Mouse (Mus musculus) C2C12 (cell line): ENCODE data around the gene Lrch4. TPM values are rescaled to one million over a fixed set of nuclear protein-coding genes. Genes with fewer than 3 reads are reported as not detected.

Experiments
- H3K27me3 ChIP-seq: one replicate; pipeline ENCODE4 v1.6.1; 2011; ENCODE audit not compliant: control insufficient read depth, insufficient read depth, insufficient read length
- H3K36me3 ChIP-seq: one replicate; pipeline ENCODE4 v1.6.1; 2011; ENCODE audit not compliant: control insufficient read depth, insufficient read depth
- H3K4me3 ChIP-seq: one replicate; pipeline ENCODE4 v1.5.1; 2011; ENCODE audit warnings: mild to moderate bottlenecking, control low read depth; ENCODE audit not compliant: poor library complexity, insufficient read depth, severe bottlenecking
- H3K79me2 ChIP-seq: one replicate; pipeline ENCODE4 v1.6.1; 2011; ENCODE audit not compliant: control insufficient read depth, insufficient read depth
- H3K79me3 ChIP-seq: one replicate; pipeline ENCODE4 v1.6.1; 2011; ENCODE audit warnings: low read depth, control low read depth
- H3ac ChIP-seq: one replicate; pipeline ENCODE3; 2011; ENCODE audit warnings: low read depth; ENCODE audit not compliant: control insufficient read depth, insufficient read length
- CEBPB ChIP-seq: IDR thresholded peaks from one replicate; pipeline ENCODE4 v1.6.1; 2011; ENCODE audit warnings: low read depth, mild to moderate bottlenecking, control low read depth, moderate library complexity
- CTCF ChIP-seq: IDR thresholded peaks from one replicate; pipeline ENCODE4 v1.5.1; 2011; ENCODE audit not compliant: control insufficient read depth, insufficient read depth, insufficient read length
- FOSL1 ChIP-seq: IDR thresholded peaks from one replicate; pipeline ENCODE4 v1.8.0; 2011; ENCODE audit warnings: mild to moderate bottlenecking, low read length; ENCODE audit not compliant: poor library complexity, insufficient read depth, severe bottlenecking
- MAX ChIP-seq: IDR thresholded peaks from one replicate; pipeline ENCODE4 v1.6.1; 2011; ENCODE audit warnings: mild to moderate bottlenecking, control low read depth
- MYOD1 ChIP-seq: IDR thresholded peaks from one replicate; pipeline ENCODE4 v1.6.1; 2011; ENCODE audit warnings: low read depth; ENCODE audit not compliant: control insufficient read depth, insufficient read length
- MYOG ChIP-seq: IDR thresholded peaks from one replicate; pipeline ENCODE4 v1.6.1; 2011; ENCODE audit not compliant: control insufficient read depth, insufficient read length; ENCODE audit errors: extremely low read depth
- USF1 ChIP-seq: IDR thresholded peaks from one replicate; pipeline ENCODE4 v1.6.1; 2011; ENCODE audit warnings: low read depth, mild to moderate bottlenecking, control low read depth, moderate library complexity
- polyA plus RNA-seq: library from polyadenylated mRNA; unstranded; fragments of >200 nt; fragmentation: generic; extraction: Trizol; gene quantifications from one replicate; pipeline ENCODE4 v1.2.1, GENCODE M21; 2012; ENCODE audit warnings: missing spikeins

Lrch4 gene
- polyA plus RNA-seq, 1 experiment, result 27.5 TPM

- peaks cover 30% of the 10 kb centered on the region for H3K79me2 ChIP-seq
These were observed 55.6 kb downstream of the Lrch4 start, which contains the start of gene Agfg2 for GRCm38 (mm10) chr5:137684294-137685123. Gene Agfg2, minus strand, starts transcription at chr5:137684726.

GRCm38 (mm10) chr5:137685653-137686052 is 56.7 kb downstream of the Lrch4 start:
- no peak for TF ChIP-seq CTCF
- TF ChIP-seq FOSL1, result no peak
- no peak for TF ChIP-seq CEBPB
- TF ChIP-seq USF1, result no peak
- no peak for TF ChIP-seq MYOD1
- TF ChIP-seq MYOG, result no peak
- TF ChIP-seq MAX, result no peak
- Histone ChIP-seq H3K79me3 (peaks cover 5% of the 10 kb centered on the region), H3K36me3 (no peaks in the 10 kb centered on the region), H3K79me2 (peaks cover 27% of the 10 kb centered on the region), H3K4me3 (no peak overlapping the region), H3K27me3 (no peaks in the 10 kb centered on the region), H3ac (no peak overlapping the region)

More at GRCm38 (mm10) chr5:137684294-137685123, 55.6 kb downstream of the Lrch4 start, which contains the start of gene Agfg2:
- TF ChIP-seq MYOG (no peak), FOSL1 (no peak), MYOD1 (no peak), USF1 (no peak), CTCF (no peak), MAX (peak; percentile 87), CEBPB (no peak)
- Histone ChIP-seq H3K4me3 (peak within 1 kb of the TSS; percentile 51), H3K36me3 (no peaks in the 10 kb centered on the region), H3K27me3 (no peaks in the 10 kb centered on the region), H3ac (peak within 1 kb of the TSS; percentile 63), H3K79me3 (peaks cover 5% of the 10 kb centered on the region)

GRCm38 (mm10) chr5:137686127-137686790 is 57.3 kb downstream of the Lrch4 start:
- H3K36me3 ChIP-seq, result no peaks in the 10 kb centered on the region
- no peak overlapping the region for H3ac ChIP-seq
- TF ChIP-seq MAX (no peak), USF1 (no peak), MYOD1 (no peak), CTCF (no peak), MYOG (no peak), FOSL1 (no peak), CEBPB (no peak)

GRCm38 (mm10) chr5:137689974-137690373 is 61.1 kb downstream of the Lrch4 start:
- Histone ChIP-seq H3K27me3 (no peaks in the 10 kb centered on the region), H3K36me3 (no peaks in the 10 kb centered on the region), H3ac (no peak overlapping the region), H3K79me2 (no peaks in the 10 kb centered on the region), H3K79me3 (no peaks in the 10 kb centered on the region), H3K4me3 (no peak overlapping the region)
- no peak for TF ChIP-seq MYOG
- no peak for TF ChIP-seq FOSL1
- TF ChIP-seq USF1, result no peak
- TF ChIP-seq CEBPB, result no peak
- TF ChIP-seq MAX, result no peak
- no peak for TF ChIP-seq MYOD1
- TF ChIP-seq CTCF, result no peak

More at GRCm38 (mm10) chr5:137686127-137686790, 57.3 kb downstream of the Lrch4 start:
- Histone ChIP-seq H3K79me3 (peaks cover 2% of the 10 kb centered on the region), H3K79me2 (peaks cover 23% of the 10 kb centered on the region), H3K27me3 (no peaks in the 10 kb centered on the region), H3K4me3 (no peak overlapping the region)

- Histone ChIP-seq H3K36me3 (no peaks in the 10 kb centered on the region), H3K27me3 (no peaks in the 10 kb centered on the region), H3K79me2 (no peaks in the 10 kb centered on the region), H3ac (no peak overlapping the region), H3K4me3 (no peak overlapping the region), H3K79me3 (no peaks in the 10 kb centered on the region)
- no peak for TF ChIP-seq USF1
These were observed 61.6 kb downstream of the Lrch4 start for GRCm38 (mm10) chr5:137690531-137690930.

Other genes starting within 250 kb of the Lrch4 start
- gene Zan, start 152.1 kb upstream of the Lrch4 start, polyA plus RNA-seq, result 0.01 TPM
- gene Pop7, start 126.6 kb upstream of the Lrch4 start, polyA plus RNA-seq, result 63.5 TPM
- 6.9 TPM for gene Gigyf1, start 110.6 kb upstream of the Lrch4 start, polyA plus RNA-seq
- not detected for gene Epo, start 95.9 kb upstream of the Lrch4 start, polyA plus RNA-seq
- gene Gnb2, start 95.6 kb upstream of the Lrch4 start, polyA plus RNA-seq, result 672 TPM
- not detected for gene Actl6b, start 75.6 kb upstream of the Lrch4 start, polyA plus RNA-seq
- gene Tfr2, start 59.3 kb upstream of the Lrch4 start, polyA plus RNA-seq, result 0.14 TPM
- 28.6 TPM for gene Mospd3, start 28.1 kb upstream of the Lrch4 start, polyA plus RNA-seq
- 651 TPM for gene Pcolce, start 15.3 kb upstream of the Lrch4 start, polyA plus RNA-seq
- gene Fbxo24, start 119 bp upstream of the Lrch4 start, polyA plus RNA-seq, result 0.29 TPM
- gene Gm20605, start 54 bp downstream of the Lrch4 start, polyA plus RNA-seq, result 5.0 TPM
- 4.4 TPM for gene Sap25, start 12.2 kb downstream of the Lrch4 start, polyA plus RNA-seq
- gene Irs3, start 16.6 kb downstream of the Lrch4 start, polyA plus RNA-seq, result 0.05 TPM
- gene Agfg2, start 55.6 kb downstream of the Lrch4 start, polyA plus RNA-seq, result 15.6 TPM
- gene Nyap1, start 112.5 kb downstream of the Lrch4 start, polyA plus RNA-seq, result 3.6 TPM
- 32.4 TPM for gene Tsc22d4, start 116.6 kb downstream of the Lrch4 start, polyA plus RNA-seq
- gene Ppp1r35, start 149.7 kb downstream of the Lrch4 start, polyA plus RNA-seq, result 42.7 TPM
- gene Mepce, start 158.5 kb downstream of the Lrch4 start, polyA plus RNA-seq, result 44.6 TPM
- 0.73 TPM for gene Zcwpw1, start 158.7 kb downstream of the Lrch4 start, polyA plus RNA-seq
- gene Pilra, start 207.2 kb downstream of the Lrch4 start, polyA plus RNA-seq, result 0.06 TPM
- not detected for gene Pilrb1, start 229.0 kb downstream of the Lrch4 start, polyA plus RNA-seq
- gene Pilrb2, start 242.7 kb downstream of the Lrch4 start, polyA plus RNA-seq, result not detected